Mouse (Mus musculus) embryonic facial prominence, embryonic 13.5 days (tissue): Measurements from ENCODE around the gene Xpot. TPM values are rescaled to one million over a fixed set of nuclear protein-coding genes. Genes with fewer than 3 reads are reported as not detected.

ENCODE experiments used
- ATAC-seq: fragments of 200-750 bp; cut with Nextera tagmentation; 2 replicates; pipeline ENCODE4 v1.8.0; 2017; ENCODE audit warnings: low read depth; ENCODE audit not compliant: insufficient number of reproducible peaks, insufficient read depth, low FRiP score, low TSS enrichment
- H3K27ac ChIP-seq: fragments of 300-500 bp; sonication (generic); 2 replicates; pipeline ENCODE4 v1.5.1; 2015; ENCODE audit warnings: moderate library complexity, mild to moderate bottlenecking, inconsistent platforms
- H3K27me3 ChIP-seq: fragments of 300-500 bp; sonication (generic); 2 replicates; pipeline ENCODE4 v1.6.1; 2015; ENCODE audit warnings: mild to moderate bottlenecking, inconsistent platforms
- H3K36me3 ChIP-seq: fragments of 300-500 bp; sonication (generic); 2 replicates; pipeline ENCODE4 v1.6.1; 2015; ENCODE audit warnings: mild to moderate bottlenecking, inconsistent platforms
- H3K4me1 ChIP-seq: fragments of 300-500 bp; sonication (generic); 2 replicates; pipeline ENCODE4 v1.6.1; 2015; ENCODE audit warnings: inconsistent platforms
- H3K4me2 ChIP-seq: fragments of 300-500 bp; sonication (generic); 2 replicates; pipeline ENCODE4 v1.6.1; 2015; ENCODE audit warnings: moderate library complexity, mild to moderate bottlenecking, inconsistent platforms
- H3K4me3 ChIP-seq: fragments of 300-500 bp; sonication (generic); 2 replicates; pipeline ENCODE4 v1.5.1; 2015; ENCODE audit warnings: mild to moderate bottlenecking, inconsistent platforms
- H3K9ac ChIP-seq: fragments of 300-500 bp; sonication (generic); 2 replicates; pipeline ENCODE4 v1.6.1; 2015; ENCODE audit warnings: mild to moderate bottlenecking, inconsistent platforms
- H3K9me3 ChIP-seq: fragments of 300-500 bp; sonication (generic); 2 replicates; pipeline ENCODE4 v1.6.1; 2016; ENCODE audit warnings: inconsistent platforms
- WGBS: fragments of 180-500 bp; shearing (Covaris S2); methylation state at CpG from one replicate; pipeline ENCODE4 v1.1.7; 2015; ENCODE audit warnings: mixed read lengths; 5-methylcytosine and 5-hydroxymethylcytosine counted together
- polyA plus RNA-seq: library from polyadenylated mRNA; unstranded; fragments of >200 nt; fragmentation: Nextera tagmentation; extraction: Ambion mirVana; gene quantifications from 2 replicates; pipeline ENCODE4 v1.2.1, GENCODE M21; 2015

Xpot gene
- polyA plus RNA-seq, 1 experiment from 2014 or later: 48.1 TPM

DNA sequence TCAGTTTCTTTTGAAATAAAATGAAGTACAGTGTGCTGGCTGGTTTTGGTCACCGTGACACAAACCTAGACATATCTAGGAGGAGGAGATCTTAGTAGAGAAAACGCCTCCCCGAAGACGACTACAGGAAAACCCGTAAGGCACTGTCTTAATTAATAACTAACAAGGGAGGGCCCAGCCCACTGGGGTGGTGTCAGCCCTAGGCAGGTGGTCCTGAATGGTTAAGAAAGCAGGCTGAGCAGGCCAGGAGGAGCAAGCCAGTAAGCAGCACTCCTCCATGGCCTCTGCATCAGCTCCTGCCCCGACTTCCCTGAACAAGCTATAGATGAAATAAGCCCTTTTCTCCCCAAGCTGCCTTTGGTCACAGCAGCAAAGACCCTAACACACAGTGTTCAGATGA is 56.3 kb downstream of the Xpot start:
- Histone ChIP-seq H3K36me3 (peaks cover 63% of the 10 kb centered on the region), H3K9me3 (no peaks in the 10 kb centered on the region)

DNA sequence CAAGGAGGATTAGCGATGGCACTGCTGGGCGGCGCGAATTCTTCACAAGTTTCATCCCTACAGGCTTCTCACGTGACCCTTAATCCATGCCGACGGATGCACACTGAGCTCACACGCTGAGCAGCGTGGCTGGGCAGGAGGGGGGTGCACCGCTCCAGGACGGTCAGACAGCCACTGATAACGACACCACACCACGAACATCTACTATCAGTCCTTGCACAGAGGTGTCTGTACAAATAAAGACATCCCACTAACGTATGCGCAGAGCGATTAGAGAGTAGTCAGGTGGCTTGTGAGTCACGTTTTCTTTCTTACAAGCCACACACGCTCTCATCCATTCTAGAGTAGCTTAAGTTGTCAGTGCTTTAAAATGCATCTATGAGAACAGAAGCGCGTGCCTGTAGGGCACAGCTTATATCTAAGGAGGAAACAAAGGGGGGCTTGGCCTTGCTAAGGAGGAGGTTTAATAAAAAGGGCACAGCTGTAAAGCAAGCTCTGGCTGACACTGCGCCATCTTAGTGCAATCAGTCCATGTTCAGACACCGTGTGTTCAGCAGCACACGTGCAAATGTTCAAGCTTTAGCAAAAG is 57.0 kb downstream of the Xpot start:
- Histone ChIP-seq H3K9me3 (no peaks in the 10 kb centered on the region), H3K4me1 (peaks cover 7% of the 10 kb centered on the region; the same call in 1 of the 2 replicates), H3K9ac (no peak overlapping the region), H3K4me3 (no peak overlapping the region), H3K27ac (no peak overlapping the region), H3K27me3 (no peaks in the 10 kb centered on the region), H3K4me2 (peak overlapping the region; percentile 39; the same call in 1 of the 2 replicates), H3K36me3 (peaks cover 63% of the 10 kb centered on the region)
- WGBS: 15% methylated on average over 23 of the region's 23 CpGs
- ATAC-seq: peak; percentile 78; the same call in 1 of the 2 replicates

More for the DNA sequence above, 56.3 kb downstream of the Xpot start:
- 68% methylated on average over 6 of the region's 6 CpGs for WGBS
- Histone ChIP-seq H3K27me3 (no peaks in the 10 kb centered on the region), H3K27ac (no peak overlapping the region), H3K9ac (no peak overlapping the region), H3K4me3 (no peak overlapping the region), H3K4me1 (peaks cover 7% of the 10 kb centered on the region; the same call in 1 of the 2 replicates), H3K4me2 (0 out of 2 replicates have a peak overlapping the region, but pooled peaks have one; percentile 39)
- ATAC-seq: no peak

DNA sequence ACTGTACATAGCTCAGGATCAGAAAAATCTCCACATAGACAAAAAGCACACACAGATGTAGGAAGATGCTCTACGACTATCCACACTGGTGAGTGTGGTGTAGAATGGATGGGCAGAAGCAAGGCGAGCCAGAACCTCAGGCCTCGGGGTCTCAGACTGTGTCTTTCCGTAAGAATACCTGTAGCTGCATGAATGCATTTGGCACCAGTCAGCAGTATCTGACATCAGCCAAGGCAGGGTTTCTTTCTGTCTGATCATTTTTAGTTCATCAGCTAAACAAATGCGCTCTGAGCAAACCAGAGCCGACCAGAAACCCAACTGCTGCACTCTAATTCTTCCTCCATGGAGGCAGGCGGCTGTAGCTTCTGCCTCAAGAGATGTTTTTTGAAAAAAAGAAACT is 57.6 kb downstream of the Xpot start:
- no peak overlapping the region; the same call in 1 of the 2 replicates for H3K27ac ChIP-seq
- H3K4me2 ChIP-seq: peak overlapping the region; percentile 39; the same call in 1 of the 2 replicates
- no peaks in the 10 kb centered on the region for H3K27me3 ChIP-seq
- H3K9ac ChIP-seq: no peak overlapping the region
- H3K36me3 ChIP-seq: peaks cover 66% of the 10 kb centered on the region
- no peaks in the 10 kb centered on the region for H3K9me3 ChIP-seq
- H3K4me1 ChIP-seq: peaks cover 7% of the 10 kb centered on the region; the same call in 1 of the 2 replicates
- WGBS: 60% methylated on average over 7 of the region's 7 CpGs
- ATAC-seq: no peak
- H3K4me3 ChIP-seq: no peak overlapping the region

DNA sequence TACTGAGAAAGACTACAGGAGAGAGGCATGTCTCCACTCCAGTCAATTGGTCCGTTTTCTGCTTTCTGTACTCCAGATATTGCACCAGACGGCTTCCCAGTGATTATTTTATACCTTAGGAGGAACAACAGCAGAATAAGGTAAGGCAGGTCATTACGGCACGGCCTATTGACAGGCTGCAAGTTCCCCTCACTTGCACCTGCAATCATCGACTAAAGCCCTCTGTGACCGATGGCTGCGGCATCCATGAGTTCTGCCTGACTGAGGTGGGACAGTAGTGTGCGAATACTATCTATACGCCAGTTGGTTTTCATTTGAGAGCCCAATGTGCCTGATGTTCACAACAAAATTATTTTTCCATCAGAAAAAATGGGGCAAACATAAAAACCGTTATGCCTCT is 58.1 kb downstream of the Xpot start:
- no peak for ATAC-seq
- H3K36me3 ChIP-seq: peaks cover 71% of the 10 kb centered on the region
- 94% methylated on average over 10 of the region's 10 CpGs for WGBS

GRCm38 (mm10) chr10:121564447-121564846 is 61.7 kb downstream of the Xpot start:
- H3K9me3 ChIP-seq: no peaks in the 10 kb centered on the region
- peaks cover 7% of the 10 kb centered on the region; the same call in 1 of the 2 replicates for H3K4me1 ChIP-seq
- H3K4me3 ChIP-seq: no peak overlapping the region
- no peaks in the 10 kb centered on the region for H3K27me3 ChIP-seq
- WGBS: 90% methylated on average over 8 of the region's 8 CpGs
- H3K27ac ChIP-seq: no peak overlapping the region
- H3K4me2 ChIP-seq: no peak overlapping the region
- peaks cover 63% of the 10 kb centered on the region for H3K36me3 ChIP-seq
- no peak for ATAC-seq
- H3K9ac ChIP-seq: no peak overlapping the region

More for the DNA sequence above, 58.1 kb downstream of the Xpot start:
- Histone ChIP-seq H3K4me1 (peaks cover 7% of the 10 kb centered on the region; the same call in 1 of the 2 replicates), H3K4me2 (no peak overlapping the region), H3K9me3 (no peaks in the 10 kb centered on the region), H3K27me3 (no peaks in the 10 kb centered on the region), H3K9ac (no peak overlapping the region), H3K4me3 (no peak overlapping the region), H3K27ac (no peak overlapping the region)

GRCm38 (mm10) chr10:121558231-121558630 is 67.9 kb downstream of the Xpot start:
- H3K4me1 ChIP-seq: no peaks in the 10 kb centered on the region
- no peak overlapping the region for H3K27ac ChIP-seq
- peaks cover 76% of the 10 kb centered on the region for H3K36me3 ChIP-seq
- no peaks in the 10 kb centered on the region for H3K27me3 ChIP-seq
- ATAC-seq: no peak
- no peaks in the 10 kb centered on the region for H3K9me3 ChIP-seq
- no peak overlapping the region for H3K9ac ChIP-seq
- 78% methylated on average over 2 of the region's 2 CpGs for WGBS
- H3K4me2 ChIP-seq: no peak overlapping the region
- no peak overlapping the region for H3K4me3 ChIP-seq

DNA sequence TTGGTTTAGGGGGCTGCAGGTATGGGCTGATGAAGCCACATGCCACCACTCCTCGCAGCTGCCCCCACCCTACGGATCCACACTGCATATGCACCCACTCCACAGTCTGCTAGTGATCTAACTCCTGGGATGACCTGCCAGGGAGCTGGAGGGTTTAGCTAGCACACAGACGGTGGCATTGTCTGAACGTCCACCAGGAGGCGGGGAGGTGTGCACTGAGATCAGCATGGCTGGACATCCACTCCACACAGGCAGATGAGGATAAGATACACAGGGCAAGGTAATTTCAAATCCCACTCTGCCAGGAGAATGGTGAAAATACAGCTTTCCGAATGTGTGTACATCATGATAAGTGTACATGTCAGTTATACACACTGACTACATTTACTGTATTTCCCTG is 69.9 kb downstream of the Xpot start:
- WGBS: 76% methylated on average over 6 of the region's 6 CpGs
- H3K27me3 ChIP-seq: no peaks in the 10 kb centered on the region
- no peak overlapping the region for H3K4me3 ChIP-seq
- H3K9ac ChIP-seq: no peak overlapping the region
- H3K27ac ChIP-seq: no peak overlapping the region
- no peaks in the 10 kb centered on the region for H3K9me3 ChIP-seq
- H3K4me2 ChIP-seq: no peak overlapping the region
- no peak for ATAC-seq
- no peaks in the 10 kb centered on the region for H3K4me1 ChIP-seq
- peaks cover 80% of the 10 kb centered on the region for H3K36me3 ChIP-seq

DNA sequence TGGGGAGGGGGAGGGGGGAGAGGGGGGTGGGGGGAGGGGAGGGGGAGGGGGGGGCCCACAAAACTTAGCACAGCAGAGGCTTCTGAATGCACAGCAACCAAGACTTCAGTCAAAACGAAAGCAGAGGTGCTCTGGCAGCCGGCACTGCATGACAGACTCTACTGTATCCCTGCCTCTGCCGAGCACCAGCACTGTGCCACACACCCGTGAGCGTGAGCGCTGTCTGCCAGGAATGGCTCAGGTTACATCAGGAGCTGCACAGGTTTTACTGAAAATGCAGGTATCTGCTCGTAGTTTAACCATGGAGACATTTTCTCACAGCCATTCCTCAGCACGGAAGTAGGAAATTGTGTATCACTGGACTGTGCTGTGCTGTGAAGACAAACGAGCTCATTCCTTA is 75.8 kb downstream of the Xpot start:
- 66% methylated on average over 9 of the region's 9 CpGs for WGBS
- Histone ChIP-seq H3K27me3 (no peaks in the 10 kb centered on the region), H3K4me1 (no peaks in the 10 kb centered on the region), H3K27ac (peak overlapping the region; percentile 33; the same call in 1 of the 2 replicates), H3K4me3 (no peak overlapping the region), H3K9me3 (no peaks in the 10 kb centered on the region), H3K9ac (no peak overlapping the region), H3K36me3 (peaks cover 91% of the 10 kb centered on the region), H3K4me2 (no peak overlapping the region)
- no peak for ATAC-seq

GRCm38 (mm10) chr10:121549670-121550069 is 76.5 kb downstream of the Xpot start:
- H3K9me3 ChIP-seq: no peaks in the 10 kb centered on the region
- H3K9ac ChIP-seq: no peak overlapping the region
- WGBS: 86% methylated on average over 5 of the region's 5 CpGs
- no peaks in the 10 kb centered on the region for H3K4me1 ChIP-seq
- H3K4me2 ChIP-seq: no peak overlapping the region
- no peak for ATAC-seq
- peaks cover 89% of the 10 kb centered on the region for H3K36me3 ChIP-seq
- no peak overlapping the region for H3K27ac ChIP-seq
- no peaks in the 10 kb centered on the region for H3K27me3 ChIP-seq
- no peak overlapping the region for H3K4me3 ChIP-seq

DNA sequence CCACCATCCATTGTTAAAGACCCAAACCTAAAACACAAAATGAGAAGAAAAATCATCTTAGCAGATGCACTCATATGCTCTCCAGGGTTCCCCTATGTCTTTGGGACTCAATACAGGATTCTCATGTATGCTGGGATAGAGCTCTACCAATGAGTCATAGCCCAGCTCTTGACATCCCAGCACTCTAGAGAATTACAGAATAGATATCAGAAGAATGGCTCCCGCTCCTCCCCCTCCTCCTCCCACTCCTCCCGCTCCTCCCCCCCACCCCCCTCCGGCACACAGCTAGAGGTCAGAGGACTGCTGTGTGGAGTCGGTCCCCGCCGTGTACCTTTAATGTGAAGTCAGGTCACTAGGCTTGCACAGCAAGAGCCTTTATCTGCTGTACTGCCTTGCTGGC is 79.0 kb downstream of the Xpot start:
- H3K4me2 ChIP-seq: no peak overlapping the region
- no peak overlapping the region for H3K27ac ChIP-seq
- no peaks in the 10 kb centered on the region for H3K27me3 ChIP-seq
- H3K9me3 ChIP-seq: no peaks in the 10 kb centered on the region
- no peak for ATAC-seq
- H3K4me3 ChIP-seq: no peak overlapping the region
- no peaks in the 10 kb centered on the region for H3K4me1 ChIP-seq
- 74% methylated on average over 6 of the region's 6 CpGs for WGBS
- H3K9ac ChIP-seq: no peak overlapping the region
- peaks cover 67% of the 10 kb centered on the region for H3K36me3 ChIP-seq

DNA sequence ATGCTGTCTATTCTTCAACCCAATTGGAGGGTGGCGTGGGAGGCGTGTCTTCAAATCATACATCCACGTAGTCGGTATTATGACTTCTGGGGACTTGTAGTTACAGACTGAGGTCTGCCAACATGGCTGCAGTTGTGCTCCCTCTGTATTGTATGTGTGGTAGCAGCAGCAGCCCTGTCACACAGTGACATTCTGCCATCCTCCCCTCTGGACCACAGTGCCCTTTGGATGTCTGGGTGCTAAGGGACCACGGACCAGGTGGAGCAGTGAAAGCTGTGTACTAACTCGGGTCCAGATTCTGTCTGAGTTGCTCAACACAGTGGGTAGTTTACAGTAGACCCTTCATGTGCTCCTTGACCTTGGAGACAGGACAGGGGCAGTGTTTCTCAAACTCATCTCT is 82.6 kb downstream of the Xpot start:
- no peak overlapping the region for H3K4me2 ChIP-seq
- 95% methylated on average over 6 of the region's 6 CpGs for WGBS
- ATAC-seq: no peak
- H3K4me3 ChIP-seq: no peak overlapping the region
- H3K9ac ChIP-seq: no peak overlapping the region
- peaks cover 34% of the 10 kb centered on the region for H3K36me3 ChIP-seq
- no peaks in the 10 kb centered on the region for H3K4me1 ChIP-seq
- no peaks in the 10 kb centered on the region for H3K27me3 ChIP-seq
- H3K9me3 ChIP-seq: no peaks in the 10 kb centered on the region
- H3K27ac ChIP-seq: no peak overlapping the region

GRCm38 (mm10) chr10:121542156-121542555 is 84.0 kb downstream of the Xpot start:
- Histone ChIP-seq H3K4me2 (no peak overlapping the region), H3K9me3 (no peaks in the 10 kb centered on the region), H3K4me3 (no peak overlapping the region), H3K36me3 (peaks cover 21% of the 10 kb centered on the region), H3K4me1 (no peaks in the 10 kb centered on the region), H3K27ac (no peak overlapping the region), H3K9ac (no peak overlapping the region), H3K27me3 (no peaks in the 10 kb centered on the region)
- ATAC-seq: no peak
- 96% methylated on average over 3 of the region's 3 CpGs for WGBS
